Mouse (Mus musculus): ENCODE measurements around the gene Gm13420. TPM values are rescaled to one million over a fixed set of nuclear protein-coding genes. Genes with fewer than 3 reads are reported as not detected.
A peak's percentile ranks its signal among the peaks of the same experiment; 100 is the strongest.
"Not testable (repeated sequence)": the region's sequence is repeated elsewhere in the genome, so short reads cannot be mapped to it uniquely, and the experiment has no call there.

Gene Gm13420
- total RNA-seq, 1 experiment from 2014 or later = not detected

GRCm38 (mm10) chr2:29741207-29741606 is 10.3 kb downstream of the Gm13420 start:
- no peak for ATAC-seq (ENCODE audit: extremely low read depth, insufficient number of reproducible peaks, low FRiP score, poor library complexity, severe bottlenecking)

- peak; percentile 66 for ATAC-seq (ENCODE audit: extremely low read depth, insufficient number of reproducible peaks, low FRiP score, poor library complexity, severe bottlenecking)
These were observed 12.1 kb downstream of the Gm13420 start for GRCm38 (mm10) chr2:29739368-29739767.

GRCm38 (mm10) chr2:29738799-29739198 is 12.7 kb downstream of the Gm13420 start:
- no peak for ATAC-seq (ENCODE audit: extremely low read depth, insufficient number of reproducible peaks, low FRiP score, poor library complexity, severe bottlenecking)

- ATAC-seq (ENCODE audit: extremely low read depth, insufficient number of reproducible peaks, low FRiP score, poor library complexity, severe bottlenecking) = no peak
These were observed 14.1 kb downstream of the Gm13420 start for GRCm38 (mm10) chr2:29737209-29737925.

GRCm38 (mm10) chr2:29735708-29736107 is 15.8 kb downstream of the Gm13420 start:
- ATAC-seq (ENCODE audit: extremely low read depth, insufficient number of reproducible peaks, low FRiP score, poor library complexity, severe bottlenecking) = no peak

GRCm38 (mm10) chr2:29733348-29733747 is 18.1 kb downstream of the Gm13420 start:
- no peak for ATAC-seq (ENCODE audit: extremely low read depth, insufficient number of reproducible peaks, low FRiP score, poor library complexity, severe bottlenecking)

GRCm38 (mm10) chr2:29732559-29732958 is 18.9 kb downstream of the Gm13420 start:
- ATAC-seq (ENCODE audit: extremely low read depth, insufficient number of reproducible peaks, low FRiP score, poor library complexity, severe bottlenecking) = no peak

- ATAC-seq (ENCODE audit: extremely low read depth, insufficient number of reproducible peaks, low FRiP score, poor library complexity, severe bottlenecking) = peak; percentile 72
These were observed 19.9 kb downstream of the Gm13420 start for GRCm38 (mm10) chr2:29731545-29731944.

GRCm38 (mm10) chr2:29729500-29729899 is 22.0 kb downstream of the Gm13420 start:
- ATAC-seq (ENCODE audit: extremely low read depth, insufficient number of reproducible peaks, low FRiP score, poor library complexity, severe bottlenecking) = no peak

- no peak for ATAC-seq (ENCODE audit: extremely low read depth, insufficient number of reproducible peaks, low FRiP score, poor library complexity, severe bottlenecking)
These were observed 26.7 kb downstream of the Gm13420 start for GRCm38 (mm10) chr2:29724664-29725365.

- ATAC-seq (ENCODE audit: extremely low read depth, insufficient number of reproducible peaks, low FRiP score, poor library complexity, severe bottlenecking) = no peak
These were observed 28.4 kb downstream of the Gm13420 start for GRCm38 (mm10) chr2:29723132-29723531.

- no peak for ATAC-seq (ENCODE audit: extremely low read depth, insufficient number of reproducible peaks, low FRiP score, poor library complexity, severe bottlenecking)
These were observed 32.9 kb downstream of the Gm13420 start for GRCm38 (mm10) chr2:29718581-29718980.

GRCm38 (mm10) chr2:29716691-29717090 is 34.8 kb downstream of the Gm13420 start:
- ATAC-seq (ENCODE audit: extremely low read depth, insufficient number of reproducible peaks, low FRiP score, poor library complexity, severe bottlenecking) = no peak

- no peak for ATAC-seq (ENCODE audit: extremely low read depth, insufficient number of reproducible peaks, low FRiP score, poor library complexity, severe bottlenecking)
These were observed 35.3 kb downstream of the Gm13420 start for GRCm38 (mm10) chr2:29716143-29716542.

GRCm38 (mm10) chr2:29714127-29714526 is 37.4 kb downstream of the Gm13420 start:
- no peak for ATAC-seq (ENCODE audit: extremely low read depth, insufficient number of reproducible peaks, low FRiP score, poor library complexity, severe bottlenecking)

GRCm38 (mm10) chr2:29713501-29713900 is 38.0 kb downstream of the Gm13420 start:
- ATAC-seq (ENCODE audit: extremely low read depth, insufficient number of reproducible peaks, low FRiP score, poor library complexity, severe bottlenecking) = no peak

GRCm38 (mm10) chr2:29711877-29712276 is 39.6 kb downstream of the Gm13420 start:
- no peak for ATAC-seq (ENCODE audit: extremely low read depth, insufficient number of reproducible peaks, low FRiP score, poor library complexity, severe bottlenecking)

GRCm38 (mm10) chr2:29711038-29711437 is 40.4 kb downstream of the Gm13420 start:
- ATAC-seq (ENCODE audit: extremely low read depth, insufficient number of reproducible peaks, low FRiP score, poor library complexity, severe bottlenecking) = no peak

- ATAC-seq (ENCODE audit: extremely low read depth, insufficient number of reproducible peaks, low FRiP score, poor library complexity, severe bottlenecking) = not testable (repeated sequence)
These were observed 43.3 kb downstream of the Gm13420 start for GRCm38 (mm10) chr2:29708209-29708608.

- no peak for ATAC-seq (ENCODE audit: extremely low read depth, insufficient number of reproducible peaks, low FRiP score, poor library complexity, severe bottlenecking)
These were observed 43.8 kb downstream of the Gm13420 start for GRCm38 (mm10) chr2:29707731-29708130.

Data from neutrophil, adult 5-6 weeks (primary cell).